Mouse (Mus musculus): ENCODE measurements at regions not wholly inside any gene's neighbourhood (a gene's known extent, or its start where the extent isn't known, plus 50 kb on each side); places are given as distances from the start of the nearest gene placed in this dataset.

- TF ChIP-seq EP300 (IDR thresholded peaks at IDR 0.05) = no peak
- TF ChIP-seq CTCF (IDR thresholded peaks at IDR 0.05) = no peak
These were observed 179.6 kb upstream of the Fermt1 start for GRCm38 (mm10) chr2:133125212-133125801.

All from lung, postnatal 0 days (tissue).